Mouse (Mus musculus): ENCODE data around the gene Coro1b. TPM values are rescaled to one million over a fixed set of nuclear protein-coding genes. Genes with fewer than 3 reads are reported as not detected.

The Coro1b gene
- total RNA-seq, 2 experiments from 2014 or later: 91.1 to 102 TPM

- DNase-seq (ENCODE audit: low spot score in 2 of 2): no peak
These were observed 36.9 kb downstream of the Coro1b start for GRCm38 (mm10) chr19:4184976-4185975.

GRCm38 (mm10) chr19:4187303-4187702, 38.9 kb downstream of the Coro1b start:
- no peak for DNase-seq (ENCODE audit: low spot score in 2 of 2)

- DNase-seq (ENCODE audit: low spot score in 2 of 2): no peak
These were observed 40.7 kb downstream of the Coro1b start for GRCm38 (mm10) chr19:4189051-4189620.

- DNase-seq (ENCODE audit: low spot score in 2 of 2): no peak
These were observed 42.5 kb downstream of the Coro1b start, which contains the start of gene Tbc1d10c for GRCm38 (mm10) chr19:4190831-4191334. Gene Tbc1d10c, minus strand, starts transcription at chr19:4191284.

GRCm38 (mm10) chr19:4191528-4192250, 43.3 kb downstream of the Coro1b start, which contains the start of gene Ppp1ca:
Gene Ppp1ca, plus strand, starts transcription at chr19:4192065.
- peak; percentile 87 to 93 for DNase-seq (ENCODE audit: low spot score in 2 of 2)

GRCm38 (mm10) chr19:4192251-4192985, 44.0 kb downstream of the Coro1b start:
- DNase-seq (ENCODE audit: low spot score in 2 of 2): no peak

GRCm38 (mm10) chr19:4193129-4193528, 44.7 kb downstream of the Coro1b start:
- no peak for DNase-seq (ENCODE audit: low spot score in 2 of 2)

- DNase-seq (ENCODE audit: low spot score in 2 of 2): no peak
These were observed 45.8 kb downstream of the Coro1b start for GRCm38 (mm10) chr19:4194021-4194724.

- DNase-seq (ENCODE audit: low spot score in 2 of 2): peak in 1 of 2 experiments; percentile 55
These were observed 46.6 kb downstream of the Coro1b start for GRCm38 (mm10) chr19:4194776-4195650.

GRCm38 (mm10) chr19:4196048-4196447, 47.6 kb downstream of the Coro1b start:
- DNase-seq (ENCODE audit: low spot score in 2 of 2): no peak

- no peak for DNase-seq (ENCODE audit: low spot score in 2 of 2)
These were observed 48.1 kb downstream of the Coro1b start for GRCm38 (mm10) chr19:4196548-4196947.

- DNase-seq (ENCODE audit: low spot score in 2 of 2): no peak
These were observed 48.8 kb downstream of the Coro1b start for GRCm38 (mm10) chr19:4197180-4197579.

GRCm38 (mm10) chr19:4201291-4201909, 53.0 kb downstream of the Coro1b start, which contains the start of gene Rad9a:
Gene Rad9a, minus strand, starts transcription at chr19:4201662.
- DNase-seq (ENCODE audit: low spot score in 2 of 2): peak; percentile 89 to 96

- DNase-seq (ENCODE audit: low spot score in 2 of 2): no peak
These were observed 53.7 kb downstream of the Coro1b start for GRCm38 (mm10) chr19:4202149-4202548.

GRCm38 (mm10) chr19:4203148-4203547, 54.7 kb downstream of the Coro1b start:
- DNase-seq (ENCODE audit: low spot score in 2 of 2): no peak

Data from layer of hippocampus, postnatal 14 days (tissue).